ENCODE assay signal across 9 mouse cellular contexts in genomic region chr5:4916390-4917273, GRCm38 (mm10).
A peak's percentile ranks its signal among the peaks of the same experiment; 100 is the strongest.
DNase-seq lines count a peak whose midpoint lies in the region; ATAC-seq and TF ChIP-seq lines count a peak whose summit lies in the region.
"Had no signal": no experiment of that assay in that cellular context is flagged by ENCODE, and none has a peak within 500 bp of the region (broad histone marks: within the 10 kb centered on the region; RNA-seq: fewer than 3 reads in every experiment).

No protein-coding gene starts in this region.

- ATAC-seq in kidney, embryonic 16.5 days (ENCODE audit: low FRiP score, low TSS enrichment) = peak; percentile 66
- ATAC-seq in midbrain, postnatal 0 days (ENCODE audit: low FRiP score) = peak; percentile 41; the same call in 1 of the 2 replicates

- H3K9ac ChIP-seq in kidney, embryonic 16.5 days (replicated peaks; ENCODE audit: low read length) = no peak overlapping the region
- no peak overlapping the region for H3K9ac ChIP-seq in midbrain, postnatal 0 days (replicated peaks; ENCODE audit: low read length, poor library complexity, severe bottlenecking)
- H3K9ac ChIP-seq: neural tube, embryonic 12.5 days had no signal

- H3K27ac ChIP-seq in kidney, embryonic 16.5 days (ENCODE audit: low read length) = no peak overlapping the region; the same call in 1 of the 2 replicates
- peak overlapping the region; percentile 51; the same call in 1 of the 2 replicates for H3K27ac ChIP-seq in midbrain, postnatal 0 days (ENCODE audit: low read depth, low read length)
- H3K27ac ChIP-seq: macrophage; neural tube, embryonic 12.5 days had no signal

- no peaks in the 10 kb centered on the region for H3K27me3 ChIP-seq in kidney, embryonic 16.5 days (ENCODE audit: insufficient read depth, low read length)
- H3K27me3 ChIP-seq in midbrain, postnatal 0 days (ENCODE audit: insufficient read depth, low read length) = no peaks in the 10 kb centered on the region
- H3K27me3 ChIP-seq: neural tube, embryonic 12.5 days had no signal

- 82% methylated on average over 10 of the region's 10 CpGs for WGBS in kidney, embryonic 16.5 days
- WGBS in midbrain, postnatal 0 days = 60% methylated on average over 10 of the region's 10 CpGs

- H3K4me1 ChIP-seq in kidney, embryonic 16.5 days (ENCODE audit: insufficient read depth, low read length) = peaks cover 4% of the 10 kb centered on the region; the same call in 1 of the 2 replicates
- H3K4me1 ChIP-seq in midbrain, postnatal 0 days (ENCODE audit: insufficient read depth, low read length) = peaks cover 9% of the 10 kb centered on the region

- TF ChIP-seq CTCF in midbrain, postnatal 0 days (IDR thresholded peaks at IDR 0.05) = no peak

- no peak overlapping the region for H3K4me3 ChIP-seq in kidney, embryonic 16.5 days (ENCODE audit: low read length)
- no peak overlapping the region for H3K4me3 ChIP-seq in midbrain, postnatal 0 days (ENCODE audit: low read depth, low read length)
- H3K4me3 ChIP-seq: neural tube, embryonic 12.5 days had no signal

- no peaks in the 10 kb centered on the region for H3K36me3 ChIP-seq in kidney, embryonic 16.5 days (ENCODE audit: insufficient read depth, low read length)
- H3K36me3 ChIP-seq in midbrain, postnatal 0 days (ENCODE audit: insufficient read depth, low read length) = no peaks in the 10 kb centered on the region
- H3K36me3 ChIP-seq: neural tube, embryonic 12.5 days had no signal

- H3K4me2 ChIP-seq in kidney, embryonic 16.5 days (replicated peaks; ENCODE audit: low read depth, low read length) = no peak overlapping the region
- H3K4me2 ChIP-seq in midbrain, postnatal 0 days (ENCODE audit: low read depth, low read length, poor library complexity, severe bottlenecking) = no peak overlapping the region
- H3K4me2 ChIP-seq: neural tube, embryonic 12.5 days had no signal

- DNase-seq in lung, postnatal 10 days = peak; percentile 12
- no peak for DNase-seq in lung, postnatal 4 days
- DNase-seq in cerebellum, adult 9-11 months = peak; percentile 74
- no peak for DNase-seq in midbrain, postnatal 0 days (ENCODE audit: low spot score)
- no peak for DNase-seq in adrenal gland, adult 2 months
- DNase-seq in embryo, embryonic 10.5 days (ENCODE audit: low spot score) = no peak

- no peaks in the 10 kb centered on the region for H3K9me3 ChIP-seq in kidney, embryonic 16.5 days (ENCODE audit: low read length)
- no peaks in the 10 kb centered on the region for H3K9me3 ChIP-seq in midbrain, postnatal 0 days (ENCODE audit: low read length)
- H3K9me3 ChIP-seq: neural tube, embryonic 12.5 days had no signal

Comparison
In these comparisons a context has a peak if more than half of its experiments do, and no peak if none do; other contexts are left out.
1. DNase-seq: peak in lung, postnatal 10 days (single experiment) and cerebellum, adult 9-11 months (single experiment); none in lung, postnatal 4 days (0 of 2), midbrain, postnatal 0 days (single experiment), adrenal gland, adult 2 months (single experiment) and embryo, embryonic 10.5 days (single experiment).